Mouse (Mus musculus) ES-E14 (cell line): ENCODE data around the gene Dnah8. TPM values are rescaled to one million over a fixed set of nuclear protein-coding genes. Genes with fewer than 3 reads are reported as not detected.
A peak's percentile ranks its signal among the peaks of the same experiment; 100 is the strongest.

ENCODE experiments used
- DNase-seq: peaks from one replicate; pipeline ENCODE4 v3.0.0-alpha.2; 2013; ENCODE audit warnings: low read depth, low spot score
- H3K27ac ChIP-seq: 2 replicates; pipeline ENCODE4 v1.5.1; 2012; ENCODE audit warnings: low read depth, mild to moderate bottlenecking, low read length, moderate library complexity, mixed read lengths; ENCODE audit not compliant: poor library complexity, insufficient read depth, severe bottlenecking
- H3K36me3 ChIP-seq: 2 replicates; pipeline ENCODE4 v1.6.1; 2012; ENCODE audit warnings: mild to moderate bottlenecking, low read length, moderate library complexity, mixed read lengths; ENCODE audit not compliant: control insufficient read depth, poor library complexity, insufficient read depth, severe bottlenecking
- H3K4me1 ChIP-seq, 2 experiments: fragments of 150-350 bp in 1 of 2; sonication (generic) in 1 of 2; 2 replicates each; pipeline ENCODE4 v1.6.1; 2012; ENCODE audit warnings: low read length in 2 of 2, mild to moderate bottlenecking in 1 of 2, mixed read lengths in 1 of 2; ENCODE audit not compliant: control insufficient read depth in 2 of 2, insufficient read depth in 2 of 2, poor library complexity in 1 of 2
- H3K4me3 ChIP-seq, 2 experiments: fragments of 150-350 bp in 1 of 2; sonication (generic) in 1 of 2; 2 replicates each; pipeline ENCODE4 v1.5.1; 2012; ENCODE audit warnings: low read length in 2 of 2, low read depth in 1 of 2, mild to moderate bottlenecking in 1 of 2, mixed read lengths in 1 of 2; ENCODE audit not compliant: insufficient read depth in 1 of 2, poor library complexity in 1 of 2, severe bottlenecking in 1 of 2
- H3K9ac ChIP-seq: 2 replicates; pipeline ENCODE4 v1.6.1; 2012; ENCODE audit warnings: low read depth, mild to moderate bottlenecking, low read length, mixed read lengths; ENCODE audit not compliant: poor library complexity, insufficient read depth, severe bottlenecking
- H3K9me3 ChIP-seq: fragments of 150-350 bp; sonication (generic); 2 replicates; pipeline ENCODE4 v1.6.1; 2012; ENCODE audit warnings: low read depth, mild to moderate bottlenecking, low read length; ENCODE audit not compliant: control insufficient read depth, insufficient read depth
- CHD2 ChIP-seq: IDR thresholded peaks from 2 replicates; pipeline ENCODE4 v1.6.1; 2014; ENCODE audit warnings: mild to moderate bottlenecking, low read depth, low read length, inconsistent platforms
- HCFC1 ChIP-seq: IDR thresholded peaks from 2 replicates; pipeline ENCODE4 v1.6.1; 2012; ENCODE audit warnings: low read length, inconsistent platforms, borderline replicate concordance; ENCODE audit not compliant: insufficient read depth
- MAFK ChIP-seq: IDR thresholded peaks from 2 replicates; pipeline ENCODE4 v1.6.1; 2014; ENCODE audit warnings: mild to moderate bottlenecking, low read depth, low read length, inconsistent platforms; ENCODE audit not compliant: insufficient read depth
- ZC3H11A ChIP-seq: IDR thresholded peaks from 2 replicates; pipeline ENCODE4 v1.6.1; 2012; ENCODE audit warnings: low read depth, mild to moderate bottlenecking, inconsistent platforms, low read length, borderline replicate concordance
- ZNF384 ChIP-seq: IDR thresholded peaks from 2 replicates; pipeline ENCODE4 v1.6.1; 2012; ENCODE audit warnings: low read depth, low read length, inconsistent platforms
- in situ Hi-C, 2 experiments: fragments of 600-800 bp; cut with MboI; formaldehyde crosslinking; loops; one replicate each; pipeline ENCODE4 v1.15.1; 2025; ENCODE audit warnings: low sequenced_read_pairs in 2 of 2, inconsistent platforms in 1 of 2; ENCODE audit not compliant: unreplicated experiment in 2 of 2
- total RNA-seq: library from RNA; depleted of rRNA; stranded (reverse); fragments of 300-350 nt; gene quantifications from 2 replicates; pipeline ENCODE4 v1.2.3, GENCODE M21; 2012

Gene Dnah8
- total RNA-seq, 1 experiment = 19.5 TPM

DNA sequence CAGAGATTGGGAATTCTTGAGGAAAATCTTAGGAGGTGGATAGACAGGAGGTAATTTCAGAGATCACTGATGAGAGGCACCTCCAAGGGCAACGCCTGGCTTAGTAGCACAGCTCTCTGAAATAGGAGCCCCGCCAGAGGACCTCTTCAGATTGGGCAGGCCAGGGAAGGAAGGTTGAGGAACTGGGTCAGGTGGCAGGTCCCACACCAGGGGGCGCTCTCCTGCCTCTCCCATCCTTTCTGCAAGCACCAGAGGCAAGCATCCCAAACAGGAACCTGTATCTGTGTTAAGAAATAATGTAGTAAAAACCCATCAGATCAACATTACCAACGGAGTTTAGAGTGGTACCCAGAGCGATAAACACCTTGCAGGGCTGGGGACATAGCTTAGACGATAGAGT, 113.6 kb downstream of the Dnah8 start:
- no peak overlapping the region for H3K4me3 ChIP-seq
- H3K9me3 ChIP-seq = no peaks in the 10 kb centered on the region
- in situ Hi-C loops = no loop called here
- peak; percentile 84 for DNase-seq
- no peak overlapping the region for H3K9ac ChIP-seq
- TF ChIP-seq ZC3H11A = no peak
- peaks cover 0 to 3% of the 10 kb centered on the region in 2 experiments; a peak in 2 of 4 replicates for H3K4me1 ChIP-seq
- H3K36me3 ChIP-seq = peaks cover 7% of the 10 kb centered on the region; the same call in 1 of the 2 replicates
- H3K27ac ChIP-seq = no peak overlapping the region

DNA sequence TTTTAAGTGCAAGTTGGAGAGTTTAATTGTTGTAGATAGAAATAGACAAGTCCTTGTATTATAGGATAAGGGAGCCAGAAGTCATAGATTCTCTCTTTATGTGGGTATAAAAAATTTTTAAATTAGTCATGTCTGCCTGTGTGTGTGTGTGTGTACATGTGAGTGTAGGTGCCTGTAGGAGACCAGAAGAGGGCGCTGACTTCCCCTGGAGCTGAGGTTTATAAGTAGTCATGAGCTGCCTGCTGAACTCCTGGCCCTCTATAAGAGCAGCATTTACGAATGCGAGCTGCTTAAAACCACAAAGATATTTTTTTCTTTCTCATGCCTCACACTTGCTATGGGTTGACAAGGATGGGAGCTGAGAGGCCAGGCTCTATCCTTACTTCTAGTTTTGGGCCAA, 115.6 kb downstream of the Dnah8 start:
- in situ Hi-C loops = no loop called here
- Histone ChIP-seq H3K36me3 (peaks cover 9% of the 10 kb centered on the region; the same call in 1 of the 2 replicates), H3K4me1 (peaks cover 0 to 3% of the 10 kb centered on the region in 2 experiments; a peak in 2 of 4 replicates), H3K27ac (no peak overlapping the region), H3K4me3 (no peak overlapping the region), H3K9ac (no peak overlapping the region), H3K9me3 (no peaks in the 10 kb centered on the region)
- no peak for DNase-seq
- no peak for TF ChIP-seq ZNF384
- TF ChIP-seq ZC3H11A = no peak

DNA sequence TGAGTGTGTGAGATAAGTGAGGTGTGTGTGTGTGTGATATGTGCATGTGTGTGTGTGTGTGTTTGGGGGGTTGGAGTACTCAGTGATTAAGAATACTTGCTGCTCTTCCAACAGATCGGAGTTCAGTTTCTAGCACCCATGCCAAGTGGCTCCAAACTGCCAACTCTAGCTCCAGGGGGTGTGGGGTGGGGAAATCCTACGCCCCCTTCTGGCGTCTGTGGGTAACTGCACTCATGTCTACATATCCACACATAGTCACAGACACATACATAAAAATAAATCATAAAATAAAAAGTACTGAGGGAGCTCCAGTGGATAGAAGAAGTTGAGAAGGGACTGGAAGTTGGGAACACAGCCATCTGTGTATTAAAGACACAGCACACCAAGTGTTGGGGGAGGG, 119.8 kb downstream of the Dnah8 start:
- in situ Hi-C loops = no loop called here
- H3K36me3 ChIP-seq = peaks cover 29% of the 10 kb centered on the region; the same call in 1 of the 2 replicates
- TF ChIP-seq CHD2 (no peak), MAFK (no peak), HCFC1 (no peak), ZNF384 (no peak), ZC3H11A (no peak)
- no peak overlapping the region for H3K27ac ChIP-seq
- H3K4me1 ChIP-seq = no peaks in the 10 kb centered on the region
- H3K9me3 ChIP-seq = no peaks in the 10 kb centered on the region
- H3K9ac ChIP-seq = no peak overlapping the region
- DNase-seq = no peak
- H3K4me3 ChIP-seq = no peak overlapping the region

DNA sequence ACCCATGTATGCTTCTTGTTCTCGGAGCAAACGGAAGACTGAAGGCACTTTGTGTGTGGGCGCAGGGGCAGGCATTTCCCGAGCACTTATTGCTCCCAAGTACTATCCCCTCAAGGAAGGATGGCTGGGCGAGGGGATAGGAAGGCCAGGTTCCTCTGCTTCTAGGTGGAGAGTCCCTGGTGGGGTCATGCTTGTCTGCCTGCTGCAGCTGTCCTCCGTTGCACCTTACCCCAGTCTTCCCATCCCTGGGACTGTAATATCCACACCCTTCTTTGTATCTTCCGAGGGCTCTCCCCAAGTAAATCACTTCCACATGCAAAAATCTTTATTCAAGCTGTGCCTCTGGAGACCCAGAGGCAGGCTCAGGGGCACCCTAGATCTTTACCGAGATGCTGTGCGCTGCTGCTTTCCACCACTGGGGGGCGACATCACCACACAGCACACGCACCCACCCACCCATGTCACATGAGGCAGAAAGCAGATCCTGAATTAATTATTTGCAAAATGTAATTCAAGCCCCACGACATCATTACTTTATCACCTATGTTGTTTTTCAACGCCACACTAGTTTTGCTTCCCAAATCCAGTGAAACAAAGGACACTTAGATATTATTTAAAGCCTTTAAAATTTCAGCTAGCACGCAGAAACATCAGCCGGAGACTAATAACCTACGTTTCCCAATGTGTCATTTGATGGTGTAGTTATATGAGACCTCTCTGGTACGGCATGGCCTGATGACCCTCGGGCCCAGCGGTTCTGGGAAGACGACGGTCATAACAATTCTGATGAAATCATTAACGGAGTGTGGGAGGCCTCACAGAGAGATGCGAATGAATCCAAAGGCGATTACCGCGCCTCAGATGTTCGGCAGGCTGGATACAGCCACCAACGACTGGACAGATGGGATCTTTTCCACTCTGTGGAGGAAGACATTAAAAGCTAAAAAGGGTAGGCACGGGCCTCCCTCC, 122.2 kb downstream of the Dnah8 start:
- H3K9me3 ChIP-seq = no peaks in the 10 kb centered on the region
- TF ChIP-seq ZNF384 (no peak), ZC3H11A (peak; percentile 70), HCFC1 (no peak)
- H3K4me3 ChIP-seq = no peak overlapping the region
- H3K36me3 ChIP-seq = peaks cover 30% of the 10 kb centered on the region; the same call in 1 of the 2 replicates
- no peak overlapping the region for H3K9ac ChIP-seq
- DNase-seq = peak; percentile 70
- no peaks in the 10 kb centered on the region for H3K4me1 ChIP-seq
- H3K27ac ChIP-seq = no peak overlapping the region; the same call in 1 of the 2 replicates
- in situ Hi-C loops = no loop called here

DNA sequence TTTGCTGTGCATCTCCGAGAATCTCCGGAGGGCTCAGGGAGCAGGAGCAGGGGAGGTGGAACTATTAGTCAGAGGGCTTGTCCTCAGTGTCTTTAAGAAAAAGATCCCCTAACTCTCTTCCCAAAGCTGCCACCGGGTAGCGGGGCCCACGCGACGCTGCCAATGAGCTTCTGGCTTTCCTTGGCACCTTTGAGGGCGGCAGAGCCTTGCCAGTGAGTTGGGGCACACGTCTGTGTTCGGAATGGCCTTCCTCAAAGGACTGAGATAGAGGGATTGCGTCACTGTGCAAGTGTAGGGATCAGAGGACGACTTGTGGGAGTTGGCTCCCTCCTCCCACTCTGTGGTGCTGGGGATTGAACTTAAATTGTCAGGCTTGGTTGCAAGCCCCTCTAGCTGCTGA, 125.2 kb downstream of the Dnah8 start:
- H3K9ac ChIP-seq = no peak overlapping the region
- no peaks in the 10 kb centered on the region for H3K4me1 ChIP-seq
- peaks cover 36% of the 10 kb centered on the region; the same call in 1 of the 2 replicates for H3K36me3 ChIP-seq
- H3K27ac ChIP-seq = no peak overlapping the region
- TF ChIP-seq ZNF384 = no peak
- no peak for TF ChIP-seq CHD2
- TF ChIP-seq HCFC1 = no peak
- TF ChIP-seq MAFK = no peak
- no peak for TF ChIP-seq ZC3H11A
- 0 out of 4 replicates have a peak overlapping the region, but pooled peaks of 1 of the 2 experiments have one; percentile 3 for H3K4me3 ChIP-seq
- H3K9me3 ChIP-seq = no peaks in the 10 kb centered on the region
- DNase-seq = no peak
- in situ Hi-C loops = no loop called here
